Mouse (Mus musculus): ENCODE data around the gene Tnr. TPM values are rescaled to one million over a fixed set of nuclear protein-coding genes. Genes with fewer than 3 reads are reported as not detected.

The Tnr gene
- polyA plus RNA-seq (2015; fragmentation: Nextera tagmentation; extraction: Ambion mirVana) = 0.14 TPM in 1 of 2 replicates, not detected in the other

GRCm38 (mm10) chr1:159523578-159523977, at the start of gene Tnr:
Tnr (plus strand) TSS chr1:159523769.
- Histone ChIP-seq H3K9ac (no peak within 1 kb of the TSS), H3K27me3 (no peaks in the 10 kb centered on the region), H3K4me1 (no peaks in the 10 kb centered on the region), H3K27ac (no peak within 1 kb of the TSS), H3K4me3 (no peak within 1 kb of the TSS), H3K4me2 (no peak within 1 kb of the TSS), H3K36me3 (no peaks in the 10 kb centered on the region), H3K9me3 (no peaks in the 10 kb centered on the region)
- no peak for ATAC-seq (ENCODE audit: borderline replicate concordance, extremely low read depth, low FRiP score, low TSS enrichment)
- WGBS = 6% methylated on average over 8 of the region's 8 CpGs

GRCm38 (mm10) chr1:159489853-159490435, 33.6 kb upstream of the Tnr start:
- Histone ChIP-seq H3K4me1 (no peaks in the 10 kb centered on the region), H3K27ac (no peak overlapping the region), H3K4me2 (no peak overlapping the region), H3K36me3 (no peaks in the 10 kb centered on the region), H3K9ac (no peak overlapping the region), H3K9me3 (no peaks in the 10 kb centered on the region), H3K4me3 (no peak overlapping the region), H3K27me3 (no peaks in the 10 kb centered on the region)
- ATAC-seq (ENCODE audit: borderline replicate concordance, extremely low read depth, low FRiP score, low TSS enrichment) = no peak
- 62% methylated on average over 4 of the region's 4 CpGs for WGBS

- WGBS = 73% methylated on average over 4 of the region's 4 CpGs
- no peaks in the 10 kb centered on the region for H3K9me3 ChIP-seq
- H3K9ac ChIP-seq = no peak overlapping the region
- no peaks in the 10 kb centered on the region for H3K36me3 ChIP-seq
- no peak overlapping the region for H3K4me3 ChIP-seq
- H3K27me3 ChIP-seq = no peaks in the 10 kb centered on the region
- no peak overlapping the region for H3K4me2 ChIP-seq
- no peaks in the 10 kb centered on the region for H3K4me1 ChIP-seq
- H3K27ac ChIP-seq = no peak overlapping the region
- ATAC-seq (ENCODE audit: borderline replicate concordance, extremely low read depth, low FRiP score, low TSS enrichment) = no peak
These were observed 31.0 kb upstream of the Tnr start for GRCm38 (mm10) chr1:159492536-159492935.

- H3K9ac ChIP-seq = no peak overlapping the region
- H3K4me2 ChIP-seq = no peak overlapping the region
- H3K4me1 ChIP-seq = no peaks in the 10 kb centered on the region
- no peak for ATAC-seq (ENCODE audit: borderline replicate concordance, extremely low read depth, low FRiP score, low TSS enrichment)
- no peaks in the 10 kb centered on the region for H3K36me3 ChIP-seq
- no peaks in the 10 kb centered on the region for H3K27me3 ChIP-seq
- no peak overlapping the region for H3K27ac ChIP-seq
- no peak overlapping the region for H3K4me3 ChIP-seq
- H3K9me3 ChIP-seq = no peaks in the 10 kb centered on the region
- 50% methylated on average over 5 of the region's 5 CpGs for WGBS
These were observed 29.7 kb upstream of the Tnr start for GRCm38 (mm10) chr1:159493720-159494499.

GRCm38 (mm10) chr1:159498236-159498635, 25.3 kb upstream of the Tnr start:
- Histone ChIP-seq H3K27ac (no peak overlapping the region), H3K27me3 (no peaks in the 10 kb centered on the region), H3K9ac (no peak overlapping the region), H3K4me2 (no peak overlapping the region), H3K4me3 (no peak overlapping the region), H3K36me3 (no peaks in the 10 kb centered on the region), H3K4me1 (no peaks in the 10 kb centered on the region), H3K9me3 (no peaks in the 10 kb centered on the region)
- 72% methylated on average over 2 of the region's 2 CpGs for WGBS
- ATAC-seq (ENCODE audit: borderline replicate concordance, extremely low read depth, low FRiP score, low TSS enrichment) = no peak

- Histone ChIP-seq H3K9me3 (no peaks in the 10 kb centered on the region), H3K9ac (no peak overlapping the region), H3K4me3 (no peak overlapping the region), H3K4me2 (no peak overlapping the region), H3K27ac (no peak overlapping the region), H3K36me3 (no peaks in the 10 kb centered on the region), H3K27me3 (no peaks in the 10 kb centered on the region), H3K4me1 (no peaks in the 10 kb centered on the region)
- 66% methylated on average over 4 of the region's 4 CpGs for WGBS
- ATAC-seq (ENCODE audit: borderline replicate concordance, extremely low read depth, low FRiP score, low TSS enrichment) = no peak
These were observed 23.6 kb upstream of the Tnr start for GRCm38 (mm10) chr1:159499806-159500460.

- Histone ChIP-seq H3K27ac (no peak overlapping the region), H3K9me3 (no peaks in the 10 kb centered on the region), H3K36me3 (no peaks in the 10 kb centered on the region), H3K4me3 (no peak overlapping the region), H3K4me1 (no peaks in the 10 kb centered on the region), H3K9ac (no peak overlapping the region), H3K4me2 (no peak overlapping the region), H3K27me3 (no peaks in the 10 kb centered on the region)
- no peak for ATAC-seq (ENCODE audit: borderline replicate concordance, extremely low read depth, low FRiP score, low TSS enrichment)
- WGBS = 83% methylated on average over 4 of the region's 4 CpGs
These were observed 21.7 kb upstream of the Tnr start for GRCm38 (mm10) chr1:159501911-159502310.

GRCm38 (mm10) chr1:159510667-159511066, 12.9 kb upstream of the Tnr start:
- Histone ChIP-seq H3K4me3 (no peak overlapping the region), H3K9ac (no peak overlapping the region), H3K9me3 (no peaks in the 10 kb centered on the region), H3K4me2 (no peak overlapping the region), H3K36me3 (no peaks in the 10 kb centered on the region), H3K27ac (no peak overlapping the region), H3K27me3 (no peaks in the 10 kb centered on the region), H3K4me1 (no peaks in the 10 kb centered on the region)
- ATAC-seq (ENCODE audit: borderline replicate concordance, extremely low read depth, low FRiP score, low TSS enrichment) = no peak
- WGBS = 67% methylated on average over 3 of the region's 3 CpGs

GRCm38 (mm10) chr1:159517647-159518046, 5.9 kb upstream of the Tnr start:
- Histone ChIP-seq H3K4me3 (no peak overlapping the region), H3K27me3 (no peaks in the 10 kb centered on the region), H3K9ac (no peak overlapping the region), H3K27ac (no peak overlapping the region), H3K9me3 (no peaks in the 10 kb centered on the region), H3K4me2 (no peak overlapping the region), H3K36me3 (no peaks in the 10 kb centered on the region), H3K4me1 (no peaks in the 10 kb centered on the region)
- 35% methylated on average over 4 of the region's 4 CpGs for WGBS
- ATAC-seq (ENCODE audit: borderline replicate concordance, extremely low read depth, low FRiP score, low TSS enrichment) = no peak

GRCm38 (mm10) chr1:159519206-159519605, 4.4 kb upstream of the Tnr start:
- Histone ChIP-seq H3K9me3 (no peaks in the 10 kb centered on the region), H3K27me3 (no peaks in the 10 kb centered on the region), H3K36me3 (no peaks in the 10 kb centered on the region), H3K9ac (no peak overlapping the region), H3K4me2 (no peak overlapping the region), H3K27ac (no peak overlapping the region), H3K4me1 (no peaks in the 10 kb centered on the region), H3K4me3 (no peak overlapping the region)
- WGBS = 38% methylated on average over 1 of the region's 1 CpGs
- no peak for ATAC-seq (ENCODE audit: borderline replicate concordance, extremely low read depth, low FRiP score, low TSS enrichment)

- Histone ChIP-seq H3K4me3 (no peak overlapping the region), H3K27ac (no peak overlapping the region)
- ATAC-seq (ENCODE audit: borderline replicate concordance, extremely low read depth, low FRiP score, low TSS enrichment) = no peak
These were observed 500 bp upstream of the Tnr start for GRCm38 (mm10) chr1:159523069-159523468.

GRCm38 (mm10) chr1:159524051-159524549, 531 bp downstream of the Tnr start:
- Histone ChIP-seq H3K9me3 (no peaks in the 10 kb centered on the region), H3K9ac (no peak overlapping the region), H3K27me3 (no peaks in the 10 kb centered on the region), H3K4me3 (no peak overlapping the region), H3K4me1 (no peaks in the 10 kb centered on the region), H3K4me2 (no peak overlapping the region), H3K36me3 (no peaks in the 10 kb centered on the region), H3K27ac (no peak overlapping the region)
- WGBS = under 1% methylated on average over 18 of the region's 18 CpGs
- ATAC-seq (ENCODE audit: borderline replicate concordance, extremely low read depth, low FRiP score, low TSS enrichment) = 0 out of 2 replicates have a peak, but pooled peaks have one; percentile 52

More at GRCm38 (mm10) chr1:159523069-159523468, 500 bp upstream of the Tnr start:
- Histone ChIP-seq H3K9ac (no peak overlapping the region), H3K27me3 (no peaks in the 10 kb centered on the region), H3K4me1 (no peaks in the 10 kb centered on the region), H3K4me2 (no peak overlapping the region), H3K36me3 (no peaks in the 10 kb centered on the region), H3K9me3 (no peaks in the 10 kb centered on the region)
- 59% methylated on average over 2 of the region's 2 CpGs for WGBS

All from lung, embryonic 15.5 days (tissue).